ENCODE assay signal across 21 mouse cellular contexts in genomic region chr1:63225009-63225408, GRCm38 (mm10). TPM values are rescaled to one million over a fixed set of nuclear protein-coding genes. Genes with fewer than 3 reads are reported as not detected.
DNase-seq lines count a peak whose midpoint lies in the region; ATAC-seq and TF ChIP-seq lines count a peak whose summit lies in the region.
"Had no signal": no experiment of that assay in that cellular context is flagged by ENCODE, and none has a peak within 500 bp of the region (broad histone marks: within the 10 kb centered on the region; RNA-seq: fewer than 3 reads in every experiment).

No protein-coding gene starts in this region.

- DNase-seq in intestine, embryonic 14.5 days (ENCODE audit: low spot score): peak; percentile 21
- DNase-seq in MN1 (ENCODE audit: low spot score): peak; percentile 19
- DNase-seq in lung, postnatal 0 days (ENCODE audit: low spot score): no peak
- no peak for DNase-seq in left cerebral cortex, adult 18-20 months (ENCODE audit: low spot score in 2 of 2)
- DNase-seq: adrenal gland, postnatal 10 days; cerebellum, adult 11 months; cerebellum, adult 9-10 months; cerebellum, postnatal 25 days; gastrocnemius, postnatal 10 days; heart, adult 18-20 months; heart, postnatal 14 days had no signal

- no peaks in the 10 kb centered on the region for H3K4me1 ChIP-seq in intestine, embryonic 14.5 days (replicated peaks; ENCODE audit: control insufficient read depth, insufficient read depth, low read length)
- no peaks in the 10 kb centered on the region for H3K4me1 ChIP-seq in intestine, embryonic 16.5 days (ENCODE audit: control insufficient read depth, insufficient read depth, low read length)
- no peaks in the 10 kb centered on the region for H3K4me1 ChIP-seq in liver, embryonic 15.5 days (replicated peaks)
- no peaks in the 10 kb centered on the region for H3K4me1 ChIP-seq in lung, postnatal 0 days (ENCODE audit: insufficient read depth, low read depth, low read length)
- H3K4me1 ChIP-seq: forebrain, embryonic 15.5 days; hindbrain, embryonic 15.5 days had no signal

- H3K36me3 ChIP-seq in intestine, embryonic 14.5 days (ENCODE audit: control insufficient read depth, insufficient read depth, low read length): no peaks in the 10 kb centered on the region
- H3K36me3 ChIP-seq in intestine, embryonic 16.5 days (ENCODE audit: control insufficient read depth, insufficient read depth, low read length): no peaks in the 10 kb centered on the region
- no peaks in the 10 kb centered on the region for H3K36me3 ChIP-seq in liver, embryonic 15.5 days (replicated peaks)
- no peaks in the 10 kb centered on the region for H3K36me3 ChIP-seq in lung, postnatal 0 days (ENCODE audit: insufficient read depth, low read length)
- H3K36me3 ChIP-seq: embryonic facial prominence, embryonic 12.5 days; forebrain, embryonic 15.5 days; heart, embryonic 15.5 days; hindbrain, embryonic 10.5 days; hindbrain, embryonic 15.5 days had no signal

- H3K9me3 ChIP-seq in intestine, embryonic 14.5 days (ENCODE audit: control insufficient read depth, low read length): no peaks in the 10 kb centered on the region
- no peaks in the 10 kb centered on the region for H3K9me3 ChIP-seq in intestine, embryonic 16.5 days (ENCODE audit: control insufficient read depth, low read length)
- no peaks in the 10 kb centered on the region for H3K9me3 ChIP-seq in liver, embryonic 15.5 days (replicated peaks)
- H3K9me3 ChIP-seq in lung, postnatal 0 days (ENCODE audit: low read length): no peaks in the 10 kb centered on the region
- H3K9me3 ChIP-seq: embryonic facial prominence, embryonic 12.5 days; forebrain, embryonic 15.5 days; heart, embryonic 15.5 days; hindbrain, embryonic 10.5 days; hindbrain, embryonic 15.5 days had no signal

- no peak for TF ChIP-seq EP300 in lung, postnatal 0 days (IDR thresholded peaks at IDR 0.05)

- no peak overlapping the region for H3K27ac ChIP-seq in intestine, embryonic 14.5 days (ENCODE audit: low read depth)
- H3K27ac ChIP-seq in intestine, embryonic 16.5 days (ENCODE audit: low read length): no peak overlapping the region
- no peak overlapping the region for H3K27ac ChIP-seq in liver, embryonic 15.5 days (replicated peaks)
- H3K27ac ChIP-seq in lung, postnatal 0 days (ENCODE audit: low read length): no peak overlapping the region
- H3K27ac ChIP-seq: embryonic facial prominence, embryonic 12.5 days; forebrain, embryonic 15.5 days; heart, embryonic 15.5 days; hindbrain, embryonic 10.5 days; hindbrain, embryonic 15.5 days had no signal

- WGBS in intestine, embryonic 14.5 days: 46% methylated on average over 4 of the region's 4 CpGs
- WGBS in intestine, embryonic 16.5 days: 51% methylated on average over 4 of the region's 4 CpGs
- 23% methylated on average over 4 of the region's 4 CpGs for WGBS in liver, embryonic 15.5 days (ENCODE audit: insufficient replicate concordance)
- 52% methylated on average over 4 of the region's 4 CpGs for WGBS in lung, postnatal 0 days

- H3K27me3 ChIP-seq in intestine, embryonic 14.5 days (replicated peaks; ENCODE audit: control insufficient read depth, insufficient read depth, low read length): no peaks in the 10 kb centered on the region
- H3K27me3 ChIP-seq in intestine, embryonic 16.5 days (replicated peaks; ENCODE audit: control insufficient read depth, insufficient read depth, low read length): no peaks in the 10 kb centered on the region
- no peaks in the 10 kb centered on the region for H3K27me3 ChIP-seq in liver, embryonic 15.5 days
- H3K27me3 ChIP-seq in lung, postnatal 0 days (replicated peaks; ENCODE audit: insufficient read depth, low read length): no peaks in the 10 kb centered on the region
- H3K27me3 ChIP-seq: embryonic facial prominence, embryonic 12.5 days; forebrain, embryonic 15.5 days; heart, embryonic 15.5 days; hindbrain, embryonic 15.5 days had no signal

- H3K4me3 ChIP-seq in intestine, embryonic 14.5 days (ENCODE audit: low read depth, low read length): no peak overlapping the region
- no peak overlapping the region for H3K4me3 ChIP-seq in intestine, embryonic 16.5 days (ENCODE audit: low read length)
- H3K4me3 ChIP-seq in liver, embryonic 15.5 days (replicated peaks): no peak overlapping the region
- no peak overlapping the region for H3K4me3 ChIP-seq in lung, postnatal 0 days (ENCODE audit: low read depth, low read length)
- H3K4me3 ChIP-seq: embryonic facial prominence, embryonic 12.5 days; forebrain, embryonic 15.5 days; heart, embryonic 15.5 days; hindbrain, embryonic 10.5 days; hindbrain, embryonic 15.5 days had no signal

- ATAC-seq in intestine, embryonic 14.5 days (replicated peaks; ENCODE audit: low FRiP score, low TSS enrichment, low read depth): no peak
- ATAC-seq in intestine, embryonic 16.5 days: no peak
- ATAC-seq in liver, embryonic 15.5 days (ENCODE audit: insufficient read depth): peak; percentile 49; the same call in 1 of the 2 replicates
- no peak for ATAC-seq in lung, postnatal 0 days
- no peak for ATAC-seq in monocyte, adult 5-6 weeks (replicated peaks; ENCODE audit: insufficient number of reproducible peaks, low FRiP score, low TSS enrichment, poor library complexity, severe bottlenecking)
- ATAC-seq: forebrain, embryonic 15.5 days had no signal

- no peak overlapping the region for H3K4me2 ChIP-seq in intestine, embryonic 14.5 days (ENCODE audit: low read length)
- H3K4me2 ChIP-seq in intestine, embryonic 16.5 days (ENCODE audit: low read depth, low read length): no peak overlapping the region
- H3K4me2 ChIP-seq in liver, embryonic 15.5 days: no peak overlapping the region
- no peak overlapping the region for H3K4me2 ChIP-seq in lung, postnatal 0 days (replicated peaks; ENCODE audit: low read depth, low read length)
- H3K4me2 ChIP-seq: embryonic facial prominence, embryonic 12.5 days; forebrain, embryonic 15.5 days; heart, embryonic 11.5 days; heart, embryonic 15.5 days; hindbrain, embryonic 15.5 days had no signal

- H3K9ac ChIP-seq in intestine, embryonic 14.5 days (ENCODE audit: low read length): no peak overlapping the region
- H3K9ac ChIP-seq in intestine, embryonic 16.5 days (ENCODE audit: low read depth, low read length): no peak overlapping the region
- no peak overlapping the region for H3K9ac ChIP-seq in liver, embryonic 15.5 days
- H3K9ac ChIP-seq in lung, postnatal 0 days (replicated peaks; ENCODE audit: low read depth): no peak overlapping the region
- H3K9ac ChIP-seq: embryonic facial prominence, embryonic 12.5 days; forebrain, embryonic 15.5 days; heart, embryonic 15.5 days; hindbrain, embryonic 15.5 days had no signal

- no peak for TF ChIP-seq CTCF in lung, postnatal 0 days (IDR thresholded peaks at IDR 0.05)

RNA-seq across cellular contexts. Expression of gene Gpr1, which starts 10.7 kb away (rescaled TPM):
- polyA plus RNA-seq in intestine, embryonic 14.5 days (2014; fragmentation: Nextera tagmentation; extraction: Ambion mirVana): 0.09 TPM in 1 of 2 replicates, not detected in the other
- 0.09 TPM in 1 of 2 replicates, not detected in the other for polyA plus RNA-seq in intestine, embryonic 16.5 days (2015; fragmentation: Nextera tagmentation; extraction: Ambion mirVana)
- 0.08 and 0.12 TPM in 2 replicates for polyA plus RNA-seq in liver, embryonic 15.5 days (2015; fragmentation: Nextera tagmentation; extraction: Ambion mirVana)
- 0.10 TPM in 1 of 2 replicates, not detected in the other for polyA plus RNA-seq in lung, postnatal 0 days (2015; fragmentation: Nextera tagmentation; extraction: Ambion mirVana)
- total RNA-seq in monocyte, adult 5-6 weeks (2017): not detected in 3 replicates
- under 1 TPM; 0.53 to 0.73 TPM for total RNA-seq in left cerebral cortex, adult 18-20 months (2021)
- polyA plus RNA-seq: C2C12; heart, embryonic 11.5 days had no signal

RNA-seq across cellular contexts. Expression of gene Zdbf2, which starts 48.1 kb away (rescaled TPM):
- 7.5 and 9.6 TPM in 2 replicates for polyA plus RNA-seq in intestine, embryonic 14.5 days (2014; fragmentation: Nextera tagmentation; extraction: Ambion mirVana)
- 3.0 and 3.4 TPM in 2 replicates for polyA plus RNA-seq in intestine, embryonic 16.5 days (2015; fragmentation: Nextera tagmentation; extraction: Ambion mirVana)
- 0.64 and 1.0 TPM in 2 replicates for polyA plus RNA-seq in liver, embryonic 15.5 days (2015; fragmentation: Nextera tagmentation; extraction: Ambion mirVana)
- 2.6 and 3.1 TPM in 2 replicates for polyA plus RNA-seq in lung, postnatal 0 days (2015; fragmentation: Nextera tagmentation; extraction: Ambion mirVana)
- total RNA-seq in monocyte, adult 5-6 weeks (2017): 1.9 TPM in 1 of 3 replicates, not detected in the others
- 10 to 100 TPM; 12.9 to 23.3 TPM for total RNA-seq in left cerebral cortex, adult 18-20 months (2021)
- polyA plus RNA-seq: C2C12 had no signal

RNA-seq across cellular contexts. Expression of gene Ndufs1, which starts 48.4 kb away (rescaled TPM):
- 140 and 146 TPM in 2 replicates for polyA plus RNA-seq in intestine, embryonic 14.5 days (2014; fragmentation: Nextera tagmentation; extraction: Ambion mirVana)
- 202 TPM in 2 replicates for polyA plus RNA-seq in intestine, embryonic 16.5 days (2015; fragmentation: Nextera tagmentation; extraction: Ambion mirVana)
- polyA plus RNA-seq in liver, embryonic 15.5 days (2015; fragmentation: Nextera tagmentation; extraction: Ambion mirVana): 94.0 and 100 TPM in 2 replicates
- 63.0 and 64.3 TPM in 2 replicates for polyA plus RNA-seq in lung, postnatal 0 days (2015; fragmentation: Nextera tagmentation; extraction: Ambion mirVana)
- 64.3 to 129 TPM (median 108 TPM) in 3 replicates for total RNA-seq in monocyte, adult 5-6 weeks (2017)
- total RNA-seq in left cerebral cortex, adult 18-20 months (2021): 100 to 1,000 TPM; 150 to 159 TPM

RNA-seq across cellular contexts. Expression of gene Eef1b2, which starts 48.4 kb away (rescaled TPM):
- polyA plus RNA-seq in intestine, embryonic 14.5 days (2014; fragmentation: Nextera tagmentation; extraction: Ambion mirVana): 798 and 813 TPM in 2 replicates
- 486 and 518 TPM in 2 replicates for polyA plus RNA-seq in intestine, embryonic 16.5 days (2015; fragmentation: Nextera tagmentation; extraction: Ambion mirVana)
- 246 and 251 TPM in 2 replicates for polyA plus RNA-seq in liver, embryonic 15.5 days (2015; fragmentation: Nextera tagmentation; extraction: Ambion mirVana)
- polyA plus RNA-seq in lung, postnatal 0 days (2015; fragmentation: Nextera tagmentation; extraction: Ambion mirVana): 274 and 315 TPM in 2 replicates
- total RNA-seq in monocyte, adult 5-6 weeks (2017): 1,374 to 1,946 TPM (median 1,494 TPM) in 3 replicates
- 100 to 1,000 TPM; 349 to 361 TPM for total RNA-seq in left cerebral cortex, adult 18-20 months (2021)

Comparison
In these comparisons a context has a peak if more than half of its experiments do, and no peak if none do; other contexts are left out.
1. DNase-seq: peak in intestine, embryonic 14.5 days (single experiment) and MN1 (single experiment); none in lung, postnatal 0 days (single experiment) and left cerebral cortex, adult 18-20 months (0 of 2).